Mouse (Mus musculus): ENCODE measurements around the gene Zbtb3.
A peak's percentile ranks its signal among the peaks of the same experiment; 100 is the strongest.

The Zbtb3 gene

DNA sequence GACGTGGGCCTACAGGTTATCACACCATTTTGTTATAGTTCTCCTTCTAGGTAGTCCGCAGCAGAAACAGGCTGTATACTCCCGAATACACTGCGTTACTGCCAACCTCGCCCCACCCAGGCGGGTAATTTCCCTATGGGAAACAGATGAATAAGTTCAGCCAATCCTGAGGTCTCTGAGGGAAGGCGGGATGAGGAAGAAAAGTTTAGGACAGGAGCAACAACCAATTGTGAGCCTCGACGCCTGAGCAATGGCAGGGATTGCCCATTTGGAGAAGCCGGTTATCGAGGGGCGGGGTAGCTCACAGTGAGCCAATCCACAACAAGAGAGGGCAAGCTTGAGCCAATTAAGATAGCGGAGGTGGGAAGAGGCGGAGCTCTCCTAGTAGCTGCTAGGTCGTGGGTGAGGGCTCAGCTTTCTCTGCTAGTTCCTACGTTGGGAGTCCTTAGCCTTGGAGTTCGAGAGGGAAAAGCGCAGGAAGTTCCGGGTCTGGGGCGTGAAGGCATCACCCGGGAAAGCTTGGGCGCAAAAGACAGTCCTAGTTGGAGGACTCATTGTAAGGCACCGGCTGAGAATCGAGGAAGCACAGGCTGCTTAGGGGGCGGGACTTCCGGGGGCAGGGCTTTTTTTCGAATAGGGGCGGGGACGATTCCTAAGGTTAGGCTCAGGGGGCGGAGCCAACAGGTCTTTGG is at the start of gene Zbtb3:
Gene Zbtb3 (plus strand): TSS at position 426 of the 692 bp plus-strand sequence.
- peak; percentile 100 for DNase-seq (ENCODE audit: low read depth, low spot score)

DNA sequence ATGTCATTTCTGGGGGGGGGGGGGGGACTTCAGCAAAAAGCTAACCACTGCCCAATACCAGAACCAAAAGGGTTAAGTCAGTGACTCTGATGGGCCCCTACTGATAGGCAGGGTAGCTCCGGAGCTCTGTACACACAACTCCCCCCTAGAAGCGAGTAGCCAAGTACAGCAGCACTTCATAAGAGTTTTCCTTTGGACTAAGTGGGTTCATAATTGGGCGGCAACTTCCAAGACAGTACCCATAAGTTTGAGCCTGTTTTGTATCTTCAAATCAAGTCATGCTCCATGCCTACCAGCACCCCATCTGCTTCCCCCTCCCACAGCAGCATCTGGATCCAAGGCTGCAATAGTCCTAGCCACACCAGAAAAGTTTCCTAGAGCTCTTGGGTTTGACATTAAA is 46.7 kb upstream of the Zbtb3 start:
- no peak for DNase-seq (ENCODE audit: low read depth, low spot score)

DNA sequence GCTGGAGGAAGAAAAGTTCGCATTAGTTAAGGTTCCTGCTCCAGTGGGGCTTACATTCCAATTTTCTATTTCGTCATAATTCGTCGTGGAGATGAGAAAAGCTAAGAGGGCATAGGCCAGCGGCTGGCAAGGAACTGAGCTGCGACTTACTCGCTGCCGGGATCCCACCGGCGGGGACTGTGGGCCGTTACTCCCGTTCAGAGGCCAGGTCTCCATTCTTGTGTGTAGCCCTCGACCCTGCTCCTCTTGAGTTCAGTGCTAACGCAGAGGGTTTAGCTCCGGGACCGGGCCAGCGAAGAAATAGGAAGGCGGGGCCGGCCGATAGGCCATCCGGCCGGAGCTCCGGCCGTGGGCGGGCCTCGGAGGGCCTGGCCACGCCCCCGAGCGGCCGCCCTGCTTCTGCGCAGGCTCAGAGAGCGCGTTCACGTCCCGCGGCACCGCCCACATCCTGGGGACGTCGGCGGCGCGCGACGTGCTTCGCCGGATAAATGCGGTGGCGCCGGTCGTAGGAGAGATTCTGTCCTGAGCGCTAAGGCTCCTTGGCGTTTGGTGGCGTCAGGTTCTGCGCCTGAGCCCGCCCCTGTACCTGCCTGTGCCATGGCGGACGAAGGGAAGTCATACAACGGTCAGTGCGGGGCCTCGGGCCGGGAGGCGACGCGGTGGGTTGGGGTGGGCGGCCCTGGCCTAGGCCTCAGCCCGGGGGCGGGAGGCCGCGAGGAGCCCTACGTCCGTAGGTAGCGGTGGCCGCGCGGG is 45.5 kb upstream of the Zbtb3 start, which contains the start of gene Nxf1:
Gene Nxf1 (plus strand): TSS at position 439 of the 753 bp plus-strand sequence.
- DNase-seq (ENCODE audit: low read depth, low spot score), result peak; percentile 97

DNA sequence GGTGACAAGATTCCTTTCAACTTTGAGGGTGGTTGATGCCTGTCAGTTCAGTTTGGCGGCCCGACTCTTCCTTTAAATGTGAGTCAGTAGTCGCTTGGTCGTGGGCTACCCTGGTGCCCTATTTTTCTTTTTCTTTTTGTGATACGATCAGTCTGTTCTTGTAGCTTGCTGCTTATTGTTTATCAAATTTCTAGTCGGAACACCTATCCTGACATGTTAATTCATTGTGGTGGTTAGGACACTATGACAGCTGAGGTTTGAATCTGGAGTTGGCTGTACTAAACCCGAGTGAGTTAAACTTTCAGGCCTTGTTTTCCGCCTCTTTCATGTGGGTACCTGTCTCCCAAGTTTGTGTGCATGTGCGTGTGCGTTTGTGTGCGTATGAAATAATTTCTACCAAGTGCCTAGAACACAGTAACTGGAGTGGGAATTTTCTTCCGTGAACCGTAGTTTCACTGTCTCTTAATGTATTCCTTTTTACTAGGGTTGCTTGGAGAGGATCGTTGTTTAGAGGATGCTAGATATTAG is 44.8 kb upstream of the Zbtb3 start:
- no peak for DNase-seq (ENCODE audit: low read depth, low spot score)

DNA sequence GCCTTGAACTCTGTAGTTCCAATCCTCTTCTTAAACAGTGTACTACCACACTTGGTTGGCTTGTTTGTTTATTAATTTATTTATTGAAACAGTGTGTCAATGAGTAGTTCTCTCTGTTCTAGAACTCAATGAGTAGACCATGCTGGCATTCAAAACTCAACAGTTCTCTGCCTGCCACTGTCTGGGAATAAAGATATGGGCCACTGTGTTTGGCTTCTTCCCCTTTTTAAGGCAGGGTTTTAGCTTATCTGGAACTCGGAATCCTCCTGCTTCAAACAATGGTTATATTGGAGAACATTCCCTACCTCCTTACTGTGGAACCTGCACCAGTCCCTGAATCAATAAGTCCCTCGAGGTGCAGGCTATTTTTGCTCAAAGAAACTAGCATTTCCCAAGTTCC is 43.5 kb upstream of the Zbtb3 start:
- DNase-seq (ENCODE audit: low read depth, low spot score), result no peak

DNA sequence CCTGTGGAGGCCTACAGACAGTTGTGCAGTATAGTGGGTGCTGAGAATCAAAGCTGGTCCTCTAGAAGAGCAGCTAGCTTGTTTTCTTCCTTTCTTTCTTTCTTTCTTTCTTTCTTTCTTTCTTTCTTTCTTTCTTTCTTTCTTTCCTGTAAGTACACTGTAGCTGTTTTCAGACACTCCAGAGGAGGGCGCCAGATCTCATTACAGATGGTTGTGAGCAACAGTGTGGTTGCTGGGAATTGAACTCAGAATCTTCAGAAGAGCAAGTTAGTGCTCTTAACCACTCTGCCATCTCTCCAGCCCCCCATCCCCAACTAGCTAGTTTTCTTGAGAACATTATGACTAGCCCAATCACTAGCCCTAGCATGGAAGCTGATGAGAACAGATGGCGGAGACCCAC is 41.6 kb upstream of the Zbtb3 start:
- no peak for DNase-seq (ENCODE audit: low read depth, low spot score)

DNA sequence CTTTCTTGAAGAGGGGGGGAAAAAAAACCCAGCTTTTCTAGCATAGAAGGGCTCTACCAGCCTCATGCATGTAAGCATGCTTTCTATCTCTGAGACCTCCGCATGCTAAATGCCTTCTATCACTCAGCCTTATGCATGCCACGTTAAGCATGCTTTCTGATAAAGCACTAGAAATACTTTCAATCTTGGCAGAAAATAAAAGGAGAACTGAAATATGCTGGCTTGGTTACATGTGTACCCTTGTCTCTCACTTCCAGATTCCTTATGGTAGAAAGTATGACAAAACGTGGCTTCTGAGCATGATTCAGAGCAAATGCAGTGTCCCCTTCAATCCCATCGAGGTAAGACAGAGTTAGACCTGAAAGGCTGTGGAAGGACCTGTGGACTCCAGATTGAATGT is 39.1 kb upstream of the Zbtb3 start:
- no peak for DNase-seq (ENCODE audit: low read depth, low spot score)

DNA sequence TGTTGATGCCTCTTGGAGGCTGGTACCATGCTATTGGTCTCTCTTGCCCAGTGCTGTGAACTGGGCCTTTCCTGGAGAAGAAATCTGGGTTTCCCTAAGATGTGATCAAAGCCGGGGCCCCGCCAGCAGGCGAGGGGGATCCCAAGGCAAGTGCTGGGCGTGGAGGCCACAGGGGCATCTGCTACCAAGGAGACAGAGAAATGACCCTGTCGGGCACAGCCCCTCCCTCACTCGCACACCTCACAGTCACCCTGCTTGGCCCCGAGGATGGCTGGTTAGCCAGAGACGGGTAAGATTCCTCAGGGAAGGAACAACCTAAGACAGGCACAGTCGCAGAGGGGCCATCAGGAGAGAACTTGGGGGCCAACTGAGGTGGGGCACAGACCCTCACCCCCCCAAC is 36.8 kb upstream of the Zbtb3 start:
- DNase-seq (ENCODE audit: low read depth, low spot score), result no peak

DNA sequence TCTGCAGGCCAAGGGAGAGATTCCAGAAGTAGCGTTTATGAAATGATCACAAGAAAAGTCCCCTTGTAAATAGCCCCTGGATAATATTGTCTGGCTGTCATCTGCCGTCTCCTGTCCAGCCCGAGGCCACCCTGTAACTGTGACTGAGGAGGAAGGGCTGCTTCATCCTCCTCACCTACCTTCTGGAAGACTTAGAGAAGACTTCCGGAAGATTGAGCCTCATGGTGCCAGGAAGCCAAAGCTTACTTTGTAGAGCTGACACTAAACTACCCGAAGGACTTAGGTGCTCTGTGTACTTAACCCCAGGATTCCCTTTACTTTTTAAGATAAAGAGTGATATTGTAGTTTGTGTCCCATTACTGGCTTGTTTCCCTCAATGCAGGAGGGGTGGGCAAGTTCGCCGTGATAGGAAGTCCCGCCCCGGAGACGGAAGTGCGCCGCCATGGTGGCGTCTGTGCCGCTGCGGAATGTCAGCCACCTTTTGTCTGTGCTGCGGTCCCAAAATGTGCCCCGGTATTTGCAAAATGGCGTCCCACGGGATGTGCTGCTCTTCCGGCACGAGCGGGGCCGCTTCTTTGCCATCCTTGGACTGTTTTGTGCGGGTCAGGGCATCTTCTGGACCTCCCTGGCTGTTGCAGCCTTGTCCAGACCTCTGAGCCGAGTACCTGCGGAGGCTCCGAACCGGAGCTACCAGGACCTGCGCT is 31.6 kb upstream of the Zbtb3 start, which contains the start of gene Tmem223:
Gene Tmem223 (plus strand): TSS at position 430 of the 704 bp plus-strand sequence.
- peak; percentile 90 for DNase-seq (ENCODE audit: low read depth, low spot score)

DNA sequence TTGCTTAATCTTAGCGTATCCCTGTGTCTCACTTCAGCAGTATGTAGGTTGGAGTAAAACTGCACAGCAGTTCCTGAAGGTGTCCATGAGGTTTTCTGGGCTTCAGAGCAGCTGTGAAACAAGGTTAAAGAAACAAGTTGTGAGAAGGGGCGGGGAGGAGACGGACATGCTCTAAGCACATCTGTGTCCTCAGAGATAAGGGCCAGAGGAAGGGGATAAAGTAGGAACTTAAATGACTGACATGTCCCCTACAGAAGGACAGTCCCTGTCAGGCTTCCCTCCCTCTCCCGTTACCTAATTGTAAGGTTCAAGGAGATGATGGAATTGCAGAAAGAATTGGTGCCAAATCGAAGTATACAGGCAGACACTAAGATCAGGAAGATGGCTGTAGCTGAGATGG is 29.4 kb upstream of the Zbtb3 start:
- no peak for DNase-seq (ENCODE audit: low read depth, low spot score)

DNA sequence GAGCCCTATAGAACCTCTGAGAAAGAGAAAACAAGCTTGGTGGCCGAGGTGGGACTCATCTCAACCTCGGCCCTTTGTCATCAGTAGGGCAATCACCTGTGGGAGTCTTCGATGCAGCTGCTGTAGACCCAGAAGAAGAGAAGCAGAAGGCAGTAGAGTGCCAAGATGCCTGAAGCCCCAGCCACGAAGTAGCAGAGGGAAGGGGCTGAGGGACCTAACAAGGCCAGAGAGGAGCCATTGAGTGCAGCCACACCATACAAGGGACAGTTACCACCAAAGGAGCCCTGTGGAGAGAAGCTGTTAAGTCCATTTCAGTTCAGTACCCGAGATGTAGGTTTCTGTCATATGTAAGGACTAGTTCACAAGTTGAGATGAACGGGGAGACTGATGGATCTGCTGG is 28.9 kb upstream of the Zbtb3 start:
- no peak for DNase-seq (ENCODE audit: low read depth, low spot score)

DNA sequence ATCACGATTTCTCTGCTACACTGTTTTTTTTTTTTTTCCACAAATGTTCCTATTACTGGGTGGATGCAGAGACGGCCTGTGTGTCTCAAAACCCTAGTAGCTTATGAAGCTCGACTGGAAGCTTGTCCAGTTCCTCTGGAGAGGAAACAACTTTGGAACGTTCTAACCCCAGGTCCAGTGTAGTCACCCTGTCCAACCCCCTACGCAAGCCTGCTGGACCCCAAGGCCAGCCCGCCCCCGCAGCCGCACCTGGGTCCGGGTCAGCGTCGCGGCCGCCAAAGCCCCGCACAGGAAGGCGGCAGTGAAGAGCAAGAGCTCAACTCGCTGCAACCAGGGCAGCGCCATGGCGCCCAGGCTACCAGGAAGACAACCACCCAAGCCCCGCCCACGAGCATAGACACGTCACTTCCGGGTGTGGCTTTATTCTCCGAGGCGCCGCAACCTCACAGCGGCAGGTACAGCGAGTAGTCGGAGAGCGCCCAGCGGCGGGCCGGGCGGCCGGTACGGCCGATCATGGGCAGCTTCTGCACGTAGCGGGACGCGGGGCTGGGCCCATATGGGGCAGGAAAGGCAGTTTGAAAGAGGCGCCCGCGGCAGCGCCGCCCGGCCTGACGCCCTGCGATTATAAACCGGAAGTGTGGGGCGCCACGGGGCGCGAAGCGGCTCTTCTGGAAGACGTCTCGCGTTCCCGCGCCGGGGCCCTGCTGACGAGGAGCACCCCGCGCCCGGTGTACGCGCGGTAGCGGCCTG is 28.1 kb upstream of the Zbtb3 start, which contains the start of gene Tmem179b:
Gene Tmem179b (minus strand): TSS at position 382 of the 750 bp plus-strand sequence.
- peak; percentile 97 for DNase-seq (ENCODE audit: low read depth, low spot score)

DNA sequence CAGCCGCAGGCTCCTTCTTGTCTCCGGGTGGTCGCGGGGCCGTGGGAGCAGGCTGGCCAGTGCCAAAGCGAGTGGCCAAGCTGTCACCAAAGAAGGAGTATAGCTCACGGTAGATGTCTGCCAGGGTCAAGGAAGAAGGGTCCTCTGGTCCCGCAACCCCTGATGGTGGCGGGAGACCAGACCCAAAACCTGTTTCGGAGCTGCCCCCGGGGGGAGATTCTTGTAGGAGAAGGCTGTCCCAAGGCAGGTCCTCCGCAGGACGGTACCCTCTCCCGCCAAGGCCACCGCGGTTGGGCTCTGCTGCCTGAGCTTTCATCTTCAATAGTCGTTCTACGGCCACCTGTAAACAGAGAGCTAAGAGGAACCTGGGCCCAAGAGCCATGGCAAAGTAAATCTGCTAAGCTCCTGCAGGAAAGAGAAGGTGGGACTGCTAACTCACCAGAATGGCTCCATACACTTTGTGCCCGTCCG is 27.4 kb upstream of the Zbtb3 start:
- peak; percentile 24 for DNase-seq (ENCODE audit: low read depth, low spot score)

DNA sequence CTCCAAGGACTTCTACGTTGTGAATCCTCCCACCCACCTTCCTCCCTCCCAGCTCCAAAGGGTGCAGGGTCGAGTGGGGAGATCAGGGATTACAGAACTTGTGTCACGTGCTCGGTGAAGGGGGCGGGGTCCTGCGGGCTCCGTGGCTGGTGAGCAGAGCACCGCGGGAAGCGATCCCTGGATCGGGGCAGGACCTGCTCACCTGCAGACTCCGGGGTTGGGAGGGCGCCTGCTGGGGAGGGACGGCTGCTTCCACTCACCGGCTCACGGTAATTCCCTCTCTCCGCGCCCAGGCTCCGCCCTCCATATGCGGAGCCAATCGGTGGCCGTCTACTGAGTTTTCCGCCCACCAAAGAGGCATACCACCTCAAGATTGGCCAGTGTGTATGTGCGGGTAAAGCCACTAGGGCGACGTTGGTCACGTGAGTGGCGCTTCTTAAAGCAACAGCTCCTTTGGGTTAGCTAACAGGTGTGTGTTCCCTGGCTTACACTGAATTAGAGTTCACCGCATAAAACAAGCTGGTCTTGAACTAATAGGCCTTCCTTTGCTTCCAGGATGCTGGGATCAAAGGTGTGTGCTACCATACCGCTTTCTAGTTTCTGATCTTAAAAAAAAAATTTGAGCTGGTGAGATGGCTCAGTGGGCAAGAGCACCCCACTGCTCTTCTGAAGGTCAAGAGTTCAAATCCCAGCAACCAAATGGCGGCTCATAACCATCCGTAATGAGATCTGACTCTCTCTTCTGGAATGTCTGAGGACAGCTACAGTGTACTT is 16.2 kb upstream of the Zbtb3 start, which contains the start of gene Taf6l:
Gene Taf6l (minus strand): TSS at position 410 of the 774 bp plus-strand sequence.
- peak; percentile 99 for DNase-seq (ENCODE audit: low read depth, low spot score)

DNA sequence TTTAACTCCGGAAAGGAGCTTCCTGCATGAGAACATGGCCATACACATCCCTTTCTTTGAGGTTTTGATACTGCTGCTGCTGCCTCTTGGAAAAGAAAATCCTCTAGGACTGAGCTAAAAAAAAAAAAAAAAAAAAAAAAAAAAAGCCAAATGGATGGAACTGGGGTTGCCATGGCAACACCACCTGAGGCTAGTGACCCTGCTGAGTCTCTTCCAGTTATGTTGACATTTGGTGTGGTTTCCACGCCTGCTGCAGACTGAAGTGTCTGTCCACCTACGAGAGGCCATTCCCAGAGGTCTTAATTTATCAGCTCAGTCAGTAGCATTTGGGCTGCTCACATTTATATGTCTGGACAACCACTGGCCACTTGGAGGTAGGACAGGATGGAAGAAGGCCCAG is 13.8 kb upstream of the Zbtb3 start:
- DNase-seq (ENCODE audit: low read depth, low spot score), result peak; percentile 72

DNA sequence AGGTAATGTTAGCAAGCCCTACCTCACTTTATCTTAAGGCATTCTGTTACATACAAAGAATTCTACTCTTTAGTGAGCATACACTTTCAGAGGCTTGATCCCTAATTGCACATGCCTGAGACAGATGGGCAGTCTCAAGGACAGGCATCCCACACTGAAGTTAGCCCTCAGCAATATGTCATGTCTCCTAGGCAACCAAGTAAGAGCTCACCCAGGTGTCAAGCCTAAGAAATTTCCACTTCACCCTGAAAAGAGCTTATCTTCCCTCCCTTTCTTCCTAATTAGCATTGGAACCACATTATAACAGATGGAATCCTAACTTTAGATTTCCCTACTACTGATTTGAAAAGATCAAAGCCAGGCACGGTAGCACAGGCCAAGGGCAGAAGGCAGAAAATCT is 13.2 kb upstream of the Zbtb3 start:
- DNase-seq (ENCODE audit: low read depth, low spot score), result peak; percentile 81

DNA sequence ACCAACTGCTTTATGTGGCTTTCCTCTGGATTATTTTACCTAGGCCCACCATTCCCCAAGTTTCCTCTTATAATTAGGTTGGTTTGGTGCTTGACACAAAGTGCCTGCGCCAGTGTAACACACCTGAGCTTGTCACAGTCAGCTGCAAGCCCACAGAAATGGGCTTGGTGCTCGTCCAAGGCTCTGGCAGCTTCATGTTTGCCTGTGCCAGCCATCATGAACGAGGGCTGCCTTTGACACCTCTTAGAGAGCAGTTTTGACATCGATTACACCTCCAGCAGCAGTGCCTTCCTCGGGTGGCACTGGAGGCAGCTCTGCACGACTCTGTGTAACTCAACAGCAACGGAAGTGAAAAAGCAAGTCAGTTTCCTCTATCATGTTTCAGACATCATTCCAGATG is 12.2 kb upstream of the Zbtb3 start:
- peak; percentile 40 for DNase-seq (ENCODE audit: low read depth, low spot score)

DNA sequence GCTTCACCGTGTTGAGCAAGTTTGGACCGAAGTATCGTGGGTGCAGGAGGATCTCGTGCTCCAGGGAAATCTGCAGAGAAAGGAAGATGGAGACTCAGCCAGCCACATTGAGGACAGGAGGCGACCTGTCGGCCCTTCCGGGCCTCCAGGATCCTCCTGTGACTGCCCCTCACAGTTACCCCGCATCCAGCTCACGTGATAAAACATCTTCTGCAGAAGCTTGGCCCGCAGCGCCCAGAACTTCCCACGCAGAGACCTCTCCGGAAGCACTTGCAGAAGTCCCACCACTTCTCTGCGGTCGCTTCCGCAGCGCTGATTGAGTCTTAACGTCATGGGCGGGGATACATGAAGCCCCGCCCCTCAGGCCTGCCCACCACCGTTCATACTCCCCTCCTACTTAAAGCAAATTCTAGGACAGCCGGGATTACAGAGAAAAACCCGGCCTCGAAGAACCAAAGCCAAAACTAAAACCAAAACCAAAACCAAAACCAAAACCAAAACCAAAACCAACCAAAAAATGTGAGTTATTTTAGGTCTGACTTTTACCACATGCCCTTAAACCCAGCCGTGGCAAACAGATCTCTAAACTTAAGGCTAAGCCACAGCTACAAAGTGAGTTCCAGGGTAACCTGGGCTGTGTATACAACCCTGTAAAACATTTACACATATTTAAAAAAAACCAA is 4.0 kb upstream of the Zbtb3 start, which contains the start of gene Polr2g:
Gene Polr2g (minus strand): TSS at position 314 of the 683 bp plus-strand sequence.
- DNase-seq (ENCODE audit: low read depth, low spot score), result peak; percentile 98

DNA sequence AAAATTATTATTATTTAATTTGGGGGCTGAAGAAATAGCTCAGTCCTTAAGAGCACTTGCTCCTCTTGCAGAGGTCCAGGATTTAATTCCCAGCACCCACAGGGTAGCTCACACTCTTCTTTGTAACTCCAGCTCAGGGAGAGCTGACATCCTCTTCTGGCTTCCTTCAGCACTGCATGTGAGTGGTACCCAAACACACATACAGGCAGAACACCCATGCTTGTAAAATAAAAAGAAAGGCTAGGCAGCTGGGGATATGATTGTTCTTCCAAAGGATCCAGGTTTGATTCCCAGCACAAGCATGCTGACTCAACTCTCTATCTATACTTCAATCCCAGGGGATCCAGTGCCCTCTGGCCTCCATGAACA is 3.4 kb upstream of the Zbtb3 start:
- no peak for DNase-seq (ENCODE audit: low read depth, low spot score)
